In genomic region chr9:22164711-22165668, GRCm38 (mm10) we compare ENCODE assay signal across 8 mouse cellular contexts. TPM values are rescaled to one million over a fixed set of nuclear protein-coding genes. Genes with fewer than 3 reads are reported as not detected.
DNase-seq lines count a peak whose midpoint lies in the region; ATAC-seq lines count a peak whose summit lies in the region.
"Had no signal": no experiment of that assay in that cellular context is flagged by ENCODE, and none has a peak within 500 bp of the region (broad histone marks: within the 10 kb centered on the region; RNA-seq: fewer than 3 reads in every experiment).

No protein-coding gene starts in this region.

- intact Hi-C loops in heart, postnatal 14 days (cut with DNase I): no loop called here

- H3K4me1 ChIP-seq in embryonic facial prominence, embryonic 15.5 days: no peaks in the 10 kb centered on the region

- H3K9ac ChIP-seq in embryonic facial prominence, embryonic 15.5 days: peak overlapping the region; percentile 63

- peak overlapping the region; percentile 59 for H3K4me3 ChIP-seq in embryonic facial prominence, embryonic 15.5 days (replicated peaks)

- 0 out of 2 replicates have a peak, but pooled peaks cover 6% of the 10 kb centered on the region for H3K9me3 ChIP-seq in embryonic facial prominence, embryonic 15.5 days (replicated peaks)

- WGBS in embryonic facial prominence, embryonic 15.5 days: 2% methylated on average over 54 of the region's 54 CpGs

- H3K27ac ChIP-seq in embryonic facial prominence, embryonic 15.5 days (replicated peaks): no peak overlapping the region; the same call in 1 of the 2 replicates

- peak overlapping the region; percentile 93 for H3K4me2 ChIP-seq in embryonic facial prominence, embryonic 15.5 days (replicated peaks)

- peak; percentile 69; the same call in 1 of the 2 replicates for ATAC-seq in embryonic facial prominence, embryonic 15.5 days (ENCODE audit: insufficient number of reproducible peaks, low FRiP score, low TSS enrichment, low read depth)

- no peaks in the 10 kb centered on the region for H3K27me3 ChIP-seq in embryonic facial prominence, embryonic 15.5 days

- peak; percentile 66 for DNase-seq in ES-CJ7 (ENCODE audit: low read depth, low spot score)
- peak; percentile 65 for DNase-seq in adrenal gland, postnatal 10 days
- peak; percentile 29 to 50 for DNase-seq in heart, postnatal 14 days
- peak; percentile 37 to 46 for DNase-seq in layer of hippocampus, postnatal 25 days (ENCODE audit: extremely low spot score in 1 of 2, low spot score in 1 of 2)
- DNase-seq in lung, postnatal 36 days: peak; percentile 30
- peak; percentile 68 to 72 for DNase-seq in right cerebral cortex, postnatal 10 days (ENCODE audit: low spot score in 2 of 2)

- no peaks in the 10 kb centered on the region for H3K36me3 ChIP-seq in embryonic facial prominence, embryonic 15.5 days

RNA-seq across cellular contexts. Expression of gene Pigyl, which starts 8.3 kb away (rescaled TPM):
- total RNA-seq in adrenal gland, postnatal 10 days (2021): 10 to 100 TPM; 46.4 to 54.9 TPM
- polyA plus RNA-seq in embryonic facial prominence, embryonic 15.5 days (2015; fragmentation: Nextera tagmentation; extraction: Ambion mirVana): 74.6 and 75.6 TPM in 2 replicates
- total RNA-seq in heart, postnatal 14 days (2021): 10 to 100 TPM; 42.8 to 44.2 TPM
- total RNA-seq in layer of hippocampus, postnatal 25 days (2021): 10 to 100 TPM; 48.2 to 54.3 TPM

RNA-seq across cellular contexts. Expression of gene Zfp872, which starts 22.9 kb away (rescaled TPM):
- total RNA-seq in adrenal gland, postnatal 10 days (2021): 1 to 10 TPM in 1 of 2 experiments, under 1 TPM in 1; 0.78 to 1.7 TPM
- 0.17 and 0.19 TPM in 2 replicates for polyA plus RNA-seq in embryonic facial prominence, embryonic 15.5 days (2015; fragmentation: Nextera tagmentation; extraction: Ambion mirVana)
- under 1 TPM; 0.17 to 0.27 TPM for total RNA-seq in heart, postnatal 14 days (2021)
- total RNA-seq in layer of hippocampus, postnatal 25 days (2021): not detected
- total RNA-seq: gastrocnemius, postnatal 4 days had no signal

RNA-seq across cellular contexts. Expression of gene Acp5, which starts 29.5 kb away (rescaled TPM):
- 10 to 100 TPM; 28.0 to 74.3 TPM for total RNA-seq in adrenal gland, postnatal 10 days (2021)
- polyA plus RNA-seq in embryonic facial prominence, embryonic 15.5 days (2015; fragmentation: Nextera tagmentation; extraction: Ambion mirVana): 38.1 and 44.7 TPM in 2 replicates
- 1 to 10 TPM; 2.2 to 2.6 TPM for total RNA-seq in heart, postnatal 14 days (2021)
- total RNA-seq in layer of hippocampus, postnatal 25 days (2021): under 1 TPM; 0.54 to 0.91 TPM

RNA-seq across cellular contexts. Expression of gene Elof1, which starts 48.0 kb away (rescaled TPM):
- total RNA-seq in adrenal gland, postnatal 10 days (2021): 10 to 100 TPM; 80.6 to 88.5 TPM
- polyA plus RNA-seq in embryonic facial prominence, embryonic 15.5 days (2015; fragmentation: Nextera tagmentation; extraction: Ambion mirVana): 202 and 226 TPM in 2 replicates
- 10 to 100 TPM; 39.5 to 41.5 TPM for total RNA-seq in heart, postnatal 14 days (2021)
- total RNA-seq in layer of hippocampus, postnatal 25 days (2021): 10 to 100 TPM; 53.1 to 57.9 TPM

Comparison
In these comparisons a context has a peak if more than half of its experiments do, and no peak if none do; other contexts are left out.
1. RNA of gene Acp5, which starts 29.5 kb away (total RNA-seq): 28.0 to 74.3 TPM in adrenal gland, postnatal 10 days; 2.2 to 2.6 TPM in heart, postnatal 14 days and 0.54 to 0.91 TPM in layer of hippocampus, postnatal 25 days; every median in the first group is over 4 times any median in the second.
2. Peak in every context shown above with its lines, with median percentiles within 50 percentile points of each other: DNase-seq.